Mouse (Mus musculus) hindbrain, embryonic 15.5 days (tissue): Measurements from ENCODE around the gene Alad. TPM values are rescaled to one million over a fixed set of nuclear protein-coding genes. Genes with fewer than 3 reads are reported as not detected.

Experiments
- ATAC-seq: fragments of 200-750 bp; cut with Nextera tagmentation; 2 replicates; pipeline ENCODE4 v1.8.0; 2017; ENCODE audit warnings: low read depth, moderate number of reproducible peaks, moderate TSS enrichment; ENCODE audit not compliant: low FRiP score
- H3K27ac ChIP-seq: fragments of 300-500 bp; sonication (generic); replicated peaks from 2 replicates; pipeline ENCODE4 v1.5.1; 2015; ENCODE audit warnings: mild to moderate bottlenecking, inconsistent platforms
- H3K27me3 ChIP-seq: fragments of 300-500 bp; sonication (generic); 2 replicates; pipeline ENCODE4 v1.6.1; 2015; ENCODE audit warnings: control low read depth, inconsistent platforms
- H3K36me3 ChIP-seq: fragments of 300-500 bp; sonication (generic); 2 replicates; pipeline ENCODE4 v1.6.1; 2015; ENCODE audit warnings: control low read depth, inconsistent platforms
- H3K4me1 ChIP-seq: fragments of 300-500 bp; sonication (generic); replicated peaks from 2 replicates; pipeline ENCODE4 v1.6.1; 2015; ENCODE audit warnings: control low read depth, inconsistent platforms
- H3K4me2 ChIP-seq: fragments of 300-500 bp; sonication (generic); 2 replicates; pipeline ENCODE4 v1.6.1; 2015; ENCODE audit warnings: moderate library complexity, mild to moderate bottlenecking, inconsistent platforms
- H3K4me3 ChIP-seq: fragments of 300-500 bp; sonication (generic); 2 replicates; pipeline ENCODE4 v1.5.1; 2015; ENCODE audit warnings: mild to moderate bottlenecking, inconsistent platforms
- H3K9ac ChIP-seq: fragments of 300-500 bp; sonication (generic); 2 replicates; pipeline ENCODE4 v1.6.1; 2015; ENCODE audit warnings: inconsistent platforms
- H3K9me3 ChIP-seq: fragments of 300-500 bp; sonication (generic); 2 replicates; pipeline ENCODE4 v1.6.1; 2016; ENCODE audit warnings: control low read depth, inconsistent platforms
- WGBS: fragments of 180-500 bp; shearing (Covaris S2); methylation state at CpG from one replicate; pipeline ENCODE4 v1.1.7; 2015; 5-methylcytosine and 5-hydroxymethylcytosine counted together
- polyA plus RNA-seq: library from polyadenylated mRNA; unstranded; fragments of >200 nt; fragmentation: Nextera tagmentation; extraction: Ambion mirVana; gene quantifications from 2 replicates; pipeline ENCODE4 v1.2.1, GENCODE M21; 2015

Alad gene
- polyA plus RNA-seq, 1 experiment from 2014 or later: 75.0 TPM

DNA sequence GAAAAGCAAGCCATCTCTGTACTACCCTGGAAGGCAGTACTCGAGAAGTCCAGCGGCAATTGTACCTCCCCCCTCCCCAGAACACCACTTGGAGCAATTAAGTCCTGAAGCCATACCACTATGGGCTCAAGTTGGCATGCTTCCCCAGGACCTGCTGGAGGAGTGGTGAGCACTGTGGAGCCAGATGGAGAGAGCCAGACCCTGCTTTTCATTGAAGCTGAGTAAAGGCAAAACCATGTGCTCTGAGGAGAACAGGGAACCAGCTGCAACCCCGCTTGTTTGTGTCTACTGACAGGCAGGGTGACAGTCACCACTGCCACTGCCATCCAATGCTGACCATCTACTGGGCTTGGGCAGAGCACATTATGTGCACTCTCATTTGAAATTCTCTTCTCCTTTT, 22.1 kb upstream of the Alad start:
- 83% methylated on average over 3 of the region's 3 CpGs for WGBS

DNA sequence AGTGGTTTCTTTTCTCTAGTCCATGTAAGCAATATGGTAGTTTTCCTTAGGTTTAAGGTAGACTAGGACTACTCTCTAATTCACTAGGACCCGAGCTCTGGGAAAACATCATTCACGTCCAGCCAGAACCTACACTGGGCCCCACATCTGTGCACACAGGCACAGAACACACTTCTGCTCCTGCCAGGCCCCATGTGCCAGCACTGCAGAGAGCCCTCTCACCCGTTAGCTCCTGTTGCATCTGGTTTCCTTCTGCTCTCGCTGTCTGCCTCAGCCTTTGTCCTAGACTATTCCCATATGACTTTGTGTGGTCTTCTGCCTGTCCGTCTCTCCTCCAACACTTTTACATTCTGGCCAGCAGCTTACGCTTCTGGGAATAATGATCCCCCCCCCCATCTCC, 14.0 kb upstream of the Alad start:
- 73% methylated on average over 6 of the region's 6 CpGs for WGBS

More for the DNA sequence above, 22.1 kb upstream of the Alad start:
- no peak overlapping the region for H3K9ac ChIP-seq
- no peaks in the 10 kb centered on the region for H3K9me3 ChIP-seq
- no peaks in the 10 kb centered on the region for H3K36me3 ChIP-seq
- no peak overlapping the region for H3K4me2 ChIP-seq
- H3K4me3 ChIP-seq: no peak overlapping the region
- H3K27ac ChIP-seq: no peak overlapping the region
- ATAC-seq: no peak
- no peaks in the 10 kb centered on the region for H3K4me1 ChIP-seq
- H3K27me3 ChIP-seq: no peaks in the 10 kb centered on the region

DNA sequence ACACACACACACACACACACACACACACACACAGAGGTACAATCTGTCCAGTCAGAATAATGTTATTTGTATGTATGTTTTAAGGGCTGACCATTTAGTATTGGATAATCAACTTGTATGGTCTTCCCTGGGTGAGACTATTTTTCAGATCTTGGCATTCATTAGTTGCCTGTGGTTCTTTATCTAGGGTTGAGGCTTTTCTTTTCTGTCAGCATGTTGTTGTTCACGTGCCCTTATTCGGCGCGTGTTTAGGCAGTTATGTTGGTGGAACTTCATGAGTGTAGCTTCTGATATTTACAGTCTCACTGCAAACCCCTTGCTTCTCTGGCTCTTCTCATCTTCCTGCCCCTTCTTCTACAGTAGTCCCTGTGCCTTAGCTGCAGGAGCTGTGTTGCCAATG, 7.9 kb upstream of the Alad start:
- Histone ChIP-seq H3K36me3 (no peaks in the 10 kb centered on the region), H3K9me3 (no peaks in the 10 kb centered on the region), H3K4me3 (no peak overlapping the region), H3K4me1 (peaks cover 10% of the 10 kb centered on the region), H3K27ac (no peak overlapping the region), H3K9ac (no peak overlapping the region), H3K4me2 (no peak overlapping the region), H3K27me3 (no peaks in the 10 kb centered on the region)
- 94% methylated on average over 4 of the region's 4 CpGs for WGBS
- no peak for ATAC-seq

More for the DNA sequence above, 14.0 kb upstream of the Alad start:
- H3K27me3 ChIP-seq: no peaks in the 10 kb centered on the region
- no peak overlapping the region for H3K4me3 ChIP-seq
- no peaks in the 10 kb centered on the region for H3K9me3 ChIP-seq
- H3K4me2 ChIP-seq: no peak overlapping the region
- no peak overlapping the region for H3K27ac ChIP-seq
- H3K36me3 ChIP-seq: no peaks in the 10 kb centered on the region
- no peak for ATAC-seq
- no peaks in the 10 kb centered on the region for H3K4me1 ChIP-seq
- no peak overlapping the region for H3K9ac ChIP-seq

DNA sequence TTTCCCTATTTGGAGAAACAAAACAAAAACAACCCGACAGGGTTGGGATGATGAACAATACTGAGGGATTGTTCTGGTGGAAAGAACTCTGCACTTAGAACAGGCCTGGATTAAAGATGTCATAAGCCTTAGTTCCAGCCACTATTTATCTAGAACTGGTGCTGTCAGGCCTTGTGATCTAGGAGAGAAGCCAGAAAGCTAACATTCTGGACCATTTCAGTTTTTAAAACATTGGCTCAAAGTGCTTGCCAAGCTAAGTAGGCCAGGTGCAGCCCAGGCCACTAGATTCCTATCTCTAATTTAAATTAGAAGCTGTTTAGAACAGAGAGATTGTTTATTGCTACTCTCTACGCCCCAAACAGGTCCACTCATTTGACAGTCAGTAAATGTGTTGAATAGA, 6.5 kb upstream of the Alad start:
- peaks cover 10% of the 10 kb centered on the region for H3K4me1 ChIP-seq
- no peak overlapping the region for H3K9ac ChIP-seq
- no peak overlapping the region for H3K27ac ChIP-seq
- H3K4me3 ChIP-seq: no peak overlapping the region
- WGBS: 57% methylated on average over 2 of the region's 2 CpGs
- no peak overlapping the region for H3K4me2 ChIP-seq
- no peaks in the 10 kb centered on the region for H3K36me3 ChIP-seq
- no peaks in the 10 kb centered on the region for H3K27me3 ChIP-seq
- H3K9me3 ChIP-seq: no peaks in the 10 kb centered on the region
- ATAC-seq: no peak

DNA sequence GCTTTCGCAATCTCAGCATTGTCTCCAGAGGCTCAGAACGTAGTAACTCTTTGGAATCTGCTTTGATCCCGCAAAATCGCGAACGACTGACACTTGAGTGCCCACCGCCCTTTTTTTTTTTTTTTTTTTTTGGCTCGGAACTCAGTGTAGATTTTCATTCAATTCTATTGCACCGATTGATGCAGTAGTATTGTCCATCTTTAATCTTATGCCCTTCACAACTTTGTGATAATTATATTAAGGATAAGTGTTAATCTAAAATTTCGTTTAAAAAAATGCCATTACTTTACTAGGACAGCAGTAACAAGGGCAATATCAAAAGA, 5.7 kb upstream of the Alad start:
- Histone ChIP-seq H3K27ac (peak overlapping the region; percentile 100; the same call in 1 of the 2 replicates), H3K9me3 (no peaks in the 10 kb centered on the region), H3K9ac (peak overlapping the region; percentile 90), H3K27me3 (no peaks in the 10 kb centered on the region), H3K36me3 (no peaks in the 10 kb centered on the region), H3K4me3 (peak overlapping the region; percentile 65), H3K4me1 (peaks cover 15% of the 10 kb centered on the region), H3K4me2 (peak overlapping the region; percentile 82)
- ATAC-seq: no peak; the same call in 1 of the 2 replicates
- under 1% methylated on average over 10 of the region's 10 CpGs for WGBS

DNA sequence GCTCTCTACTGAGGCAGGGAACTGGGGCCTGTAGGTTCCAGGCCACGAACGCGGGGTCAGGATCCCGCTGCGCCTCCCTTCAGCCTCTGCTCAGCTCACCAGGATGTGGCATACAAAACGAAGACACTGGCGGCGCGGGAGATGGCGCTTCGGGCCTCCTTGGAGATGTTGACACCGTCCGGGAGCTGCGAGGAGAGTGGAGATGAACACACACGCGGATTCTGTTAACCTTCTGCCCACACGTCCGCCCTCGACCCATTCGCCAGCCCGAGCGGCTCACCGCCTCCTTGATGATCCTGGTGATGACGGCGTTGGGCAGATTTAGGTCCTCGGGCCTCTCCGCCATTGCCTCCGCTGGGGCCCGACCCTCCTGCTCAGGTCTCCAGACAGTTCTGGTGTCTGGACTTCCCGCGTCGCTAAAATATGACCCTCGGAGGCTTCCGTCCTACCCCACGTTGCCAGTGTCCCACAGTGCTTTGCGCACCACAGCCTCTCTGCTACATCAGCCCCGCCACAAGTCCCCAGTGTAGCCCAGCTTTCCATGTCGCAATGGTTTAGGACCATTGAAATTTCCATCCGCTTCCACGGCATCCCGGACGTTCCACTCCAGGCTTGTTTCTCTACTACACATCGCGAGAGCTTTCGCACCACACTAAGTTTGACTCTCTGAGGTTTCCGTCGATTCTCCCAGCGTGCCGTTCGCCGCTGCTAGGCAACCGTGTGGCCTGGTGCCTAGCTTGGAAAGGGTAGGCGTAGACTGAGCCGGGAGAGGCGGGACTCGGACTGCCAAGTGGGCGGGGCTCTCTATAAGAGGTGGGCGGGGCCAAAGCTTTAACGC, 5.2 kb upstream of the Alad start, which contains the start of the genes Pole3 and 4933430I17Rik:
Gene Pole3 (minus strand): TSS at position 418 of the 838 bp plus-strand sequence.
Gene 4933430I17Rik (plus strand): TSS at position 719 of the 838 bp plus-strand sequence.
- peak within 1 kb of the TSS; percentile 82 for H3K4me2 ChIP-seq
- H3K27ac ChIP-seq: peak within 1 kb of the TSS; percentile 100
- WGBS: under 1% methylated on average over 59 of the region's 59 CpGs
- peaks cover 19% of the 10 kb centered on the region for H3K4me1 ChIP-seq
- ATAC-seq: peak; percentile 98
- H3K36me3 ChIP-seq: no peaks in the 10 kb centered on the region
- peak within 1 kb of the TSS; percentile 90 for H3K9ac ChIP-seq
- no peaks in the 10 kb centered on the region for H3K27me3 ChIP-seq
- no peaks in the 10 kb centered on the region for H3K9me3 ChIP-seq
- peak within 1 kb of the TSS; percentile 65 for H3K4me3 ChIP-seq

DNA sequence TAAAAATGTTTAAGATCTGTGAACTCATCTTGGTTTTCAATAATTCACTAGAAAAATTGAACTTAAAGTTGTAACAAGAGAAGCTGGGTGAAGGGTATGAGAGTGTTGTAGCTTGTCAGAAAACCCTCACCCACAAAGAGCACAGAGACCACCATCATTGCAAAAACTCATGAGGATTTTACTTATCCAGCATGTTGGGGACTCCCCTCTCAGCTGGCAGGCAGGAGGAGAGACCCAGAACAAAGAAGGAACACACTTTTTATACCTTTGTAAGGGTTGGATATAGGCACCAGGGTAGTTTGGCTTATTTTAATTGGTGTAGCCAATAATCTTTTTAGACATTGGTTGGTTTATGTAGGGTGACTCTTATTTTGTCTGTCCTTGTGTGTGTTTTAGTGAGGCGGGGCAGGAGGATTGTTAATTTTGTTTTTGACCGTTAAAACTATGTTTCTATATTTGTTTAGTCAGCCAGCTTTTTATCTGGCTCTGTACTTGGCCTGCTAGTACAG, 1.2 kb upstream of the Alad start:
- Histone ChIP-seq H3K27ac (no peak overlapping the region), H3K27me3 (no peaks in the 10 kb centered on the region), H3K9ac (no peak overlapping the region), H3K4me3 (no peak overlapping the region), H3K4me2 (no peak overlapping the region), H3K36me3 (no peaks in the 10 kb centered on the region), H3K4me1 (peaks cover 32% of the 10 kb centered on the region), H3K9me3 (no peaks in the 10 kb centered on the region)
- ATAC-seq: no peak
- 89% methylated on average over 2 of the region's 2 CpGs for WGBS

DNA sequence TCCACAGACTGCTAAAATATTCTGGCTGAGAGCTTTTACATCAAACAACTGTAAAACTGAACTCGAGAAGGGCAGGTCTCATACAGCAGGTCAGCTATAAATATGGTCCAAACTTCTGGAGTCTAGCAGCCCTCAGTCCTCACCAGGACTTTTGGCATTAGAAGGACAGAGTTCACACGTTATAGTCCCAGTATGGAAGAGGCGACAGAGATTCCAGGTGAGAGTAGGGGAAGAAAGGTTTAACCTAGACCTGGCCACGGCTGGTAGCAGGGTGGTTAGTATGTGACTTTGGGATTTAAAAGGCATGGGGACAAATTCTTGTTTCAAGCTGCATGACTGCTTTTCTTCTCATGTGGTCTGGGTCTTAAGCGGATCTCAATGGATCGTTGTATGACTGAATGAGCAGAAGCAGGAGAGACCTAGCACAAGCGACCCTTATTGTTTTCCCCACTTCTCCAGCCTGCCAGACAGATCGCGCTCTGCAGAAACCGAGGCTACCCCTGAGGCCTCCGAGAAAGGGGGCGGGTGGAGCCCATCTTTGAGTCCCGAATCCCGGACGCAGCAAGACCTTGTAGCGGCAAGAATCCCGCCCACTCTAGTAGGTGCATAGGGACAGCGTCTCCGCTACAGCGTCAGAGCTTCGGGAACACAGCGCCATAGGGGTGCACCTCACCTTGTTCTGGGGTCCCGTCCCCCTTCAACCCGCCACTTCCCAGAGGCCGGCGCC, 433 bp downstream of the Alad start:
- Histone ChIP-seq H3K27ac (peak overlapping the region; percentile 82), H3K36me3 (no peaks in the 10 kb centered on the region), H3K9me3 (no peaks in the 10 kb centered on the region), H3K9ac (peak overlapping the region; percentile 70), H3K4me3 (peak overlapping the region; percentile 73), H3K27me3 (no peaks in the 10 kb centered on the region), H3K4me2 (peak overlapping the region; percentile 62), H3K4me1 (peaks cover 29% of the 10 kb centered on the region)
- ATAC-seq: peak; percentile 84
- 1% methylated on average over 26 of the region's 26 CpGs for WGBS

DNA sequence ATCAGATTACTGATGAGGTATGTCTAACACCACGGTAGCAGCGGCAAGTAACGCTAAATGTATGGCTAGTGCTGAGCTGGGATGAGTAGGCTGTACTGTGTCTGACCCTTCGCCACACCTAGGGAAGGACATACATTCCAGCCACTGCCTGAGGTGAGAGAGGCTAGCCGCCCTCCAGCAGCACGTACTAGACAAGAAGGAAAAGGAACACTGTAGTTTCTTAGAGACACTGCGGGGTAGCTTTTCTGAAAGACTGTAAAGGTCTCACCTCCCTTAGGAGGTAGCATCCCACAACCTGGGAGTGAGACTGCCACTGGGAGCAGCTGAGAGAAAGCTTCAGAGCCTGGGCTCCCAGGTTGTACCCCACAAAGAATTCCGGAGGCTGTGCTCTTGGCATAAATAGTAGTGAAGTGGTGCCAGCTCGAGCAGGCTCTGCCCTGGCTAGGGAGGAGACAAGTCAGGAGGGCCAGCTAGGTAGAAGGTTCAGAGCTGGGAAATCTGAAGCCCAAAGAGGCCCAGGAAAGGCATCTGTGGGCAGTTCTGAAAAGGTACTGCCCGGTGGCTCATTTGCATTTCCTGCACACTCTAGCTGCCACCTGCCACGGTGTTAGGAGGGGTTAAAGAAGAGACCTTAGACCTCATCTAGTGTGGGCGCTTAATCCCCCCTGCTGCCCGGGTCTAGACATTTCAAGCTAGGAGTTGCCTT, 1.1 kb downstream of the Alad start:
- Histone ChIP-seq H3K27me3 (no peaks in the 10 kb centered on the region), H3K4me1 (peaks cover 22% of the 10 kb centered on the region), H3K27ac (no peak overlapping the region), H3K9me3 (no peaks in the 10 kb centered on the region), H3K9ac (peak overlapping the region; percentile 70), H3K36me3 (0 out of 2 replicates have a peak, but pooled peaks cover under 1% of the 10 kb centered on the region), H3K4me2 (peak overlapping the region; percentile 62), H3K4me3 (peak overlapping the region; percentile 73)
- ATAC-seq: no peak
- 53% methylated on average over 13 of the region's 13 CpGs for WGBS

DNA sequence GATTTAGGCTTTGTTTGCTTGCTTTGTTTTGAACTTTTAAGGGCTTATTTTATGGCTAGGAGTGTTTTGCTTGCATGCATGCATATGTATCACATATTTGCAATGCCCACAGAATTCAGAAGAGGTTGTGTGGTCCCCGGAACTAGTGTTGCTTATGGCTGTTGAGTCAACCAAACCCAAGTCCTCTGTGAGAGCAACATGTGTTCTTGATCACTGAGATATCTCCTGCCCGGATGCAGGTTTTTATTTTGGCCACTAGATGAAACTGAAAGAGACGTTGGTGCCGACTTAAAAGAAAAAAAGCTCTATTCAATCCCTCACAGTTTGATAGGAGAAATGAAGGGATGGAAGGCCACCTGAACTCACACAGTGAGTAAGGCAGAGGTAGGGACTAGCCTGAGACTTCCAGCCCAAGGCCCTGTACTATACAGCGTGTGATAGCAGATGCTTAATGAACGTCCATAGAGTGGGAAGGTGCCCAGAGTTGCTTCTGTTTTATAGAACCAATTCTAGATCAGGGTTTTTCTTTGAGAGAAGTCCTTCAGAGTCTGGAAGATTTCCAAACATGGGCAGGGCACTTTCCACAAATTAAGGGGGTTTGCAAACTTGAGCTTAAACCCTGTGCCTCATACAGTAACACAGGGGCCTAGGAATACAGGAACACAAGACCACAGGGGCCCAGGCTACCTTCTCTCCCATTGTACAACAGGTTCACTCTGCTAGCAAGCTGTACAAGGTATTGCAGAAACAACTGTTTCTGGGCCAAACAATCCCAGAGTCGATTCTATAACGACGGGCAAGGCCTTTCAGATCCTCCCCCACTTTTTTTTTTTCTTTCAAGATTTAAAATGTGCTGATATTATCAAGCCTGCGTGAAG, 1.9 kb downstream of the Alad start:
- H3K36me3 ChIP-seq: 0 out of 2 replicates have a peak, but pooled peaks cover 6% of the 10 kb centered on the region
- H3K4me1 ChIP-seq: peaks cover 22% of the 10 kb centered on the region
- H3K9me3 ChIP-seq: no peaks in the 10 kb centered on the region
- no peak overlapping the region for H3K4me3 ChIP-seq
- H3K4me2 ChIP-seq: peak overlapping the region; percentile 62
- H3K27me3 ChIP-seq: no peaks in the 10 kb centered on the region
- 0 out of 2 replicates have a peak overlapping the region, but pooled peaks have one; percentile 70 for H3K9ac ChIP-seq
- no peak overlapping the region for H3K27ac ChIP-seq
- ATAC-seq: no peak
- WGBS: 87% methylated on average over 10 of the region's 10 CpGs

DNA sequence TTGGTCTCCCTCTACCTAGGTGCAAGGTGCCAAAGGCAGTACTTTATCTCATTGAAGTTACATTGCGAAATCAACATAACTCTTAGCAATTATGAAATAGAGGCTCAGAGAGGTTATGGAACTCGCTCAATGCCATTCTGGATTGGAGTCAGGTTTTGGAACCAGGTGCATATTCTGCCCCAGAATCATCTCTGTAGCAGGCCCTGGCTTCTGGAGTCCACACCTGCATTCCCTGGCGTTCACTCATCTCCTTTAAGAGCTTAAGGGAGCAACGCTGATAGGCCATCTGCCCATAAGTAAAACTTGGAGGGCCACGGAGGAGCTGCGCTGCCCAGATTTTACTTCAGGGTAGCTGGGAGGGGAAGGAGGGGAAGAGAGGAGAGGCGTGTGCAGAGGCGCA, 2.7 kb downstream of the Alad start:
- no peak overlapping the region for H3K4me2 ChIP-seq
- H3K9me3 ChIP-seq: no peaks in the 10 kb centered on the region
- no peak for ATAC-seq
- no peak overlapping the region for H3K9ac ChIP-seq
- no peak overlapping the region for H3K27ac ChIP-seq
- H3K4me1 ChIP-seq: peaks cover 22% of the 10 kb centered on the region
- no peaks in the 10 kb centered on the region for H3K27me3 ChIP-seq
- no peak overlapping the region for H3K4me3 ChIP-seq
- WGBS: 97% methylated on average over 8 of the region's 8 CpGs
- peaks cover 13% of the 10 kb centered on the region; the same call in 1 of the 2 replicates for H3K36me3 ChIP-seq
